Mouse (Mus musculus) gastrocnemius, adult 18-20 months (tissue): ENCODE measurements around the gene Stk4. TPM values are rescaled to one million over a fixed set of nuclear protein-coding genes. Genes with fewer than 3 reads are reported as not detected.
A peak's percentile ranks its signal among the peaks of the same experiment; 100 is the strongest.
"Not testable (repeated sequence)": the region's sequence is repeated elsewhere in the genome, so short reads cannot be mapped to it uniquely, and the experiment has no call there.

Experiments used
- DNase-seq: peaks from one replicate; pipeline ENCODE4 v3.0.0; 2021; ENCODE audit warnings: low spot score
- long read RNA-seq, 2 experiments: library from polyadenylated mRNA; stranded (forward); transcript quantifications; one replicate each; pipeline ENCODE4 v2.0.0; 2021
- total RNA-seq, 2 experiments: library from RNA; stranded (reverse); gene quantifications; 2 replicates each; pipeline ENCODE4 v1.2.3; 2021

Stk4 gene
- total RNA-seq = 1 to 10 TPM; 8.3 to 9.2 TPM
- long read RNA-seq, experiment 1, full-length matches to known transcripts = 3 of 4 reads
- long read RNA-seq, experiment 1, partial matches to known transcripts = 1 of 4 reads
- long read RNA-seq, experiment 1, other reads (novel, unspliced or antisense) = 0 of 4 reads
- long read RNA-seq, experiment 2, full-length matches to known transcripts = 3 of 4 reads
- long read RNA-seq, experiment 2, partial matches to known transcripts = 0 of 4 reads
- long read RNA-seq, experiment 2, other reads (novel, unspliced or antisense) = 1 of 4 reads

DNA sequence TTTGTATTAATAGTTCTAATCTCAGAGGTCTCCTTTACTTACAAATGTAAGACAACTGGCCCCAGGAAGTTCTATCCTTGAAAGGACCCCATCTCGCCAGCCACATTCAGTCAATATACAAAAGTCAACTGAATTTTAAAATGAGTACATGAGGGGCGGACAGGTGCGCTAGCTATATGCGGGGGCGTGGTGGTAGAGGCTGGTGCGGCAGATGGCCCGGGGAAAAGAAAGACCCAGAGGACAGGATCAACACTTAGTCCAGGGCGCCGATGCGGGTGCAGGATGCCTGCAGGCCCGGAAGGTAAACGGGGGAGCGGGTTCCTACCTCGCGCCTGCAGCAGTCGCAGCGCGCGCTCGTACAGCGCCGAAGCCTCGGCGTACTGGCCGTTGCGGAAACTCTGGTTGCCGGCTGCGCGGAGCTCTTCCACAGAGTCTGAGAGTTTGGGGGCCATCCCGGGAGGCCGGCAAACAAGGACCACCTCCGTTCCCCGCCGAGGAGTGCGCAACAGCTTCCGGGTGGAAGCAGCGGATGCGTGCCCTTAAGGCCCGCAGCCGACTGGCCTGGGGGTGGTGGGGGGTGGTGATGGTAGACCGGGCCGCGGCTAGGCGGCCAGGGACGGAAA, at the start of gene Stk4:
Stk4 (plus strand) TSS at position 181 of the 623 bp plus-strand sequence.
- no peak for DNase-seq

DNA sequence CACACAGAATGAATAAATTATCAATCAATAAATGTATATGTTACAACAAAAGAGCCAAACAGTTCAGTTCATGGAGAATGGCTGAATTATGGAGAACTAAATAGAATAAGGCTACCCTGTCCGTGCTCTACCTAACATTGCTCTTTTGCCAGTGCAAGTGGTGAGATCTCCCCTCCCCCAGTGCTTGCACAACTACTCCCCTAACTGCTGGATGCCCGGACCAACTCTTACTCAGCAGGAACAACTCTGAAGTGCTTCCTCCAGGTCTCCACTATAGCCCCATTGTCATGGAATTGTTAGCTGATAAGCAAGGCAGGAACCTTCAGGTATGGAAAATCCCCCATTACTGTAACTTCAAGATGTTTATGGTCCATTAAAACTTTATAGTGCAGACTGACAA, 48.0 kb upstream of the Stk4 start:
- no peak for DNase-seq

DNA sequence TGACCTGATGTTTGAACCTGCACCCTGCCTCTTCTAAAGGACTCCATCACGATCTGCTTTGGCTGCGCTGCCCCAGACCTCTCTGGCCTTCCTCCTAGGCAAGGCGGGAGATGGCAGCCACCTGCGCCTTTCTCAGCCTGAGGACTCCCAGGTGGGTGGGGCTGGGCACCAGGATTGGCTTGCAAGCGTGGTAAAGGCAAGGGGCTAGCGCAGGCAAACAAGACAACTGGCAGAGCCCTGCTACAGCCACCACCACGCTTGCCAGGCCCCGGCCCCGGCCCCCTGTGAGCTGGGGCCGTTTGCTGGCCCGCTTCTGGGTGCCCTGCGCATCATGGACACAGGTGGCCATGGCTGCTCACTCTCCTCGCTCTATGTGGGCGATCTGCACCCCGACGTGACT, 45.0 kb upstream of the Stk4 start, which contains the start of gene Pabpc1l:
Pabpc1l (plus strand) TSS at position 301 of the 400 bp plus-strand sequence.
- no peak for DNase-seq

DNA sequence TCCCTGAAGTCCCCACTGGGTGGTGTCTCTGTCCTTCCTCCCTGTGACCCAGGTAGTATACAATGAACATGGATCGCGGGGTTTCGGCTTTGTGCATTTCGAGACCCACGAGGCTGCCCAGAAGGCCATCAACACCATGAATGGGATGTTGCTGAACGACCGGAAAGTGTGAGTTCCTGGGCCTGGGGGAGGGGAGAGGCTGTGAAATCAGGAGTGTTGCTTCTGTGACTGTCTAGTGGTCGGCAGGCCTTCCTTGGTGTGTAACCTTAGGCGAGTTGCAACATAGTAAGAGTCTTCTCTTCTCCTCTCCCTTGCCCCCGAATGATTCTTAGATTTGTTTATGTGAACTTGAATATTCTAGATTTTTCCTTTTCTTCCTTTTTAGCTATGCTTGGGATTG, 39.0 kb upstream of the Stk4 start:
- no peak for DNase-seq

DNA sequence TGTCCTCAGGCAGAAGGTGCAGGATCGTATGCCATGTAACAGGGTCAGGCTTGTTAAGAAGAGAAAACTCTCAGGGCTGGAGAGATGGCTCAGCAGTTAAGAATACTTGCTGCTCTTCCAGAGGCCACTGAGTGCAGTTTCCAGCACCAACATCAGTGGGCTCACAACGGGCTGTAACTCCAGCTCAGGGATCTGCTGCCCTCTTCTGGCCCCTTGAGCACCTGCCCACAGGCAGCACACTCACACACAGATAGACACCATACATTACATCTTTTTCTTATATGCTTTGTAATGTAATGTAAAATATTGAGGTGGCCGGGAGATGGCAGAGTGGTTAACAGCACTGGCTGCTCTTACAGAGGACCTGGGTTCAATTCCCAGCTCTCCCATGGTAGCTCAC, 37.1 kb upstream of the Stk4 start:
- no peak for DNase-seq

DNA sequence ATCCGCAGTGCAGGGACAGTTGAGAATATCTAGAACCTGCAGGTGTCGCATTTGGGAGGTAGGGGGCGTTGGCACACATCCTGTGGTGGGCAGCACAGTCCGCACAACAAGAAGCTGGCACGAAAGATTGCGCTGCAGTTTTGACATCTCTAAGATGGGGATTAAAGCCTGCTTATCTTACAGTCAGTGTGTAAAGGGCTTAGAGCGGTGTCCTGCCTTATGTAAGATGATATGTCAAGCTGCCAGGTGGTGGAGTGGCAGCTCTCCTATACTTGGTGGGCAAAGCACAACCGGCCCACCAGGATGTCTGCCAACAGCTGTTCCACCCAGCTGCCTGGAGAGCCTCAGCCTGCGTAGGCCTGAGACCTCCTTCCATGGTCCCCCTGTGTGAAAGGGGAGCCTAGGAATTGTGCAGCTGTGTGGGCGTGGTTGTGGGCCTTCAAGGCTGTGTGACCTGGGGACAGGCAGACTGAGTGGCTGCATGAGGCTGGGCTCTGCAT, 33.6 kb upstream of the Stk4 start:
- no peak for DNase-seq

DNA sequence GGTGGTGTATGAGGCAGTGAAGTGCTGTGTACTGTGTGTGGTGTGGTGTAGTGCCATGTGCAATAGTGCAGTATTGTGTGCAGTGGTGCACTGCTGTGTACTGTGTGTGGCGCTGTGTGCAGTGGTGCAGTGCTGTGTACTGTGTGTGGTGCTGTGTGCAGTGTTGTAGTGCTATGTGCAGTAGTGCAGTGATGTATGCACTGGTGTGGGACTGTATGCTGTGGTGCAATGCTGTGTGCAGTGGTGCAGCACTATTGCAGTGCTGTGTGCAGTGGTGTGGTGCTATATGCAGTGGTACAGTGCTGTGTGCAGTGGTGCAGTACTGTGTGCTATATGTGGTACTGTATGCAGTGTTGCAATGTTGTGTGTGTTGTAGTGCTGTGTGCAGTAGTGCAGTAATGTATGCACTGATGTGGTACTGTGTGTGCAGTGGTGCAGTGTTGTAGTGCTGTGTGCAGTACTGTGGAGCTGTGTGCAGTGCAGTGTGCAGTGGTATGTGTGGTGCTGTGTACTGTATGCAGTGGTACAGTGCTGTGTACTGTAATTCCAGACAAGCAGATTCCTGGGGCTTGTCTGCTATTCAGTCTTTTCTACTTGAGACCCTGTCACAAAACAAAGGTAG, 31.6 kb upstream of the Stk4 start:
- no peak for DNase-seq

DNA sequence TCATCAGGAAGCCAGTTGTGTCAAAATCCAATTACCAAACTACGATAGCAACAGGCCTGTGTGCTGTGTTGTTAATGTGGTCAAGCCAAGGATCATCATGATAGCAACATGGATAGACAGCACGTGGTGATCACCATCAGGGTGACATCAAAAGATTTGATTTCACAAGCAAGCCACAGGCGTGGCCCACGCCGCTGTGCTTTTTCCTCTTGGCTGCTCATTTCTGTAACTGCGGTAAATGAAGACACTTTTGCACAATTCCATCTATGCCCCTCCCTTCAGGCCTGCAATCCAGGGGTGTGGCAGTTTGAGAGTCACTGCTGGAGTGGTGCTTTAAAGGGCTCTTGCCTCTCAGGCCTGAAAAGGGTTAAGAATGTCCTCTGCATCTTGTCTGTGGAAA, 29.2 kb upstream of the Stk4 start:
- DNase-seq = no peak

DNA sequence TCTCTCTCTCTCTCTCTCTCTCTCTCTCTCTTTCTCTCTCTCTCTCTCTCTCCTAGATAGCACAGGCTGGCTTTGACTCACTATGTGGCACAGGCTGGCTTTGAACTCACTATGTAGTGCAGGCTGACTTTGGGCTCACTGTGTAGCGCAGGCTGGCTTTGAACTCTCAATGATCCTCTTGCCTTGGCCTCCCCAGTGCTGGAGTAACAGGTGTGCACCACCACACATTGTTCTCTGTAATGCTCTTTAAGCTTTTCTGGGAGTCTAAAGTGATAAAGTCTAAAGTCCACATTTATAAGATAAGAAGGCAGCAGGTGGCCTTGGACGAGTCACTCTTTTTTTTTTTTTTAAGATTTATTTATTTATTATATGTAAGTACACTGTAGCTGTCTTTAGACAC, 28.6 kb upstream of the Stk4 start:
- no peak for DNase-seq

DNA sequence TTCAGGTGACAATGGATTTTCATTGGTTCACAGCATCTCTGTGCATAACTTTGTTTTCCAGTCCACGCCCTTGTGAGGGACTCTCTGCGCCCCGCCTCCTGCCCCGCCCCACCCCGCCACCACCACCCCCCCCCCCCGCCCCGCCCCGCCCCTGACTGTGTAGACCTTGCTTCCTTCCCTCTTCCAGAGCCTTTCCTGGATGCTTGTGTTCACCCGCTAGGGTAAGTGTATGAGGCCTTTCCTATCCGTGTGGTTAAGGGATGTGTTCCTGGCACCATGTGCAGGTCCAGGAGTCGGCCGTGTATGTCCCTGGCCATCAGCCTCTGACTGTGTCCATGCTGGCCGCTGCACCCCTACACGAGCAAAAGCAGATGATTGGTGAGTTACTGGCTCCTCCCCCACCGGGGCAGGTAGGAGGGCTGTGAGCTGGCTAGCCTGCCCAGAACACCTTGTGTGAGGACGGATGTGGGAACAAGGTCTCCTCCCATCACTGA, 22.9 kb upstream of the Stk4 start:
- DNase-seq = no peak

DNA sequence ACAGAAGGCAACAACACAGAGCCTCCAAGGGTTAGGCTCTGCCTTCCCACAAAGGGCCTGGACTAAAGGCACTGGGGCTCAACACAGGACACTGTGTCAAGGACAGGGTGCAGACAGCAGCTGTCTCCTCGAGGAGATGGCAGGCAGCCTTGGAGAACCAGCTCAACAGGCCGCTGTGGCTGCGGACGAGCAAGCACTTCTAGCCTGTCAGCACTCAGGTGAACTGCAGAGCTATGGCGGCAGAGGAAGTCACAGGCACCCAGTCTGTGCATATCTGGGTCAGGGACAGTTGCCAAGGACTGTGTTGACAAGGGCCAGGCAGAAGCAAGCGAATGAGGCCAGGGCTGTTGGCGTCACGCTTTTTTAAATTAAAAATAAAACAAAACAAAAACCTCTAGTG, 16.4 kb upstream of the Stk4 start:
- DNase-seq = peak; percentile 56

DNA sequence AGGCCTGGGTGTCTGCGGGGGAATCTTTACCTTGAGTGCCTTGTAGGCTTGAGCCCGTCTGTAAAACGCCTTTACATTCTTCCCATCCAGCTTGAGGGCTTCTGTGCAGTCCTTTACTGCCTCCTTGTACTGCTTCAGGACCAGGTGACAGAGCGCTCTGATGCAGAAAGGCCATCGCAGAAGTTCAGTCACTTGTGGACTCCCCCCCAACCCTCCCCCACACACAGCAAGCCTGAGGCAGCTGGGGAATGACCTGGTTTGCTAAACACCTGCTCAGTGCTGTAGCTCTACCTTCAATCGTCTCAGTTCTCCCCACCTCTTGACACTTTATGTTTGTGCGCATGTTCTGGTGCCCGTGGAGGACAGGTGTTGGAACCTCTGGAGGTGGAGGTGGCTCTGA, 15.5 kb upstream of the Stk4 start:
- no peak for DNase-seq

DNA sequence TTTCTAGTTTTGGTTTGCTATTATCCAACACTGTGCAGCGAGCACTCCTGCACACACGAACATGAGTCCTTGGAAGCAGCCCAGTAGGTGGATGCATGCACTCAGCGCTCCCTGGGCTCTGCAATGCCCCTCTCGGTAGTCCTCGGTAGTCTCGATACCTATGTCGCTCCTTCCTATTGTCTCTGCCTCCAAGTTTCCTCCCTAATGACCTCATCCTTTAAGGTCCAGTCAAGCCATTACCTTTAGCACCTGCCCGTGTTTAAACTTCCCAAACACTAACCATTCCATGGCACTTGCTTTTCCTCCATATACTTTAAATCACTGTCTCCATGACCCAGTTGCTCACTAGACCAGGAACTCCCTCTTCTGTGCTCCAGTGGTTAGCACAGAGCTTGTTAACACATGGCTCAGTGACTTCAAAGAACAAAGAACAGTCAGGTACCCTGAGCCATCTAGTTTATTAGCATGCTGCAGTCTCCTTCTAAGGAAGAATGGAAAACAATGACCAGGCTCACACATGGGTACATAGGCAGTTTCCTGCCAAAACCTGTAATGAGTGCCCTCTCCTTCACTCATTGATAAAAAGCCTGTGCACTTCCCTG, 10.4 kb upstream of the Stk4 start:
- no peak for DNase-seq

DNA sequence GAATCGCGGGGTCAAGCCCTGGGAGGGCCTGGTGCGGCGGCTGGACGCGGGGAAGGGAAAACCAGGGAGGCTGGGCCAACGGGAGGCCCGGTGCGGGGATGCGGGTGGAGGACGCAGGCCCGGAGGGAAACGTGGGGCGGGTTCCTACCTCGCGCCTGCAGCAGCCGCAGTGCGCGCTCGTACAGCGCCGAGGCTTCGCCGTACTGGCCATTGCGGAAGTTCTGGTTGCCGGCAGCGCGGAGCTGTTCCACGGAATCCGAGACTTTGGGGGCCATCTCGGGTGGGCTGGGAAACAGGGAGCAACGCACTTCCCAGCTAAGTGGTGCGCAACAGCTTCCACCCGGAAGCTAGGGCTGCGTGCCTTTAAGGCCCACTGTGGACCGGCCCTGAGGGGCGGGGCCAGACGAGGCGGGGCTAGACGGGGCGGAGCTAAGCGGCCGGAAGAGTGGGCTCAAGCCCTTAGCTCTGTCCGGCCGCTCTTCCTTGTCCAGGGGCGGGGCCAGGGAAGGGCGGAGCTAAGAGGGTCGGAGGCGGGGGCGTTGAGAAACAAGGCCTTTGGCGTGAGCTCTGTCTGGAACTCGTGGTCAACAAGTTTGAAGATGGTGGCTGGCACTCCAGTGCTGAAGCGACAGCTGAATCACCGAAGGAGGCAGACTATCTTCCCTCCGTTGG, 779 bp downstream of the Stk4 start, which contains the start of gene Tomm34:
Tomm34 (minus strand) TSS at position 405 of the 672 bp plus-strand sequence.
- DNase-seq = peak; percentile 97

DNA sequence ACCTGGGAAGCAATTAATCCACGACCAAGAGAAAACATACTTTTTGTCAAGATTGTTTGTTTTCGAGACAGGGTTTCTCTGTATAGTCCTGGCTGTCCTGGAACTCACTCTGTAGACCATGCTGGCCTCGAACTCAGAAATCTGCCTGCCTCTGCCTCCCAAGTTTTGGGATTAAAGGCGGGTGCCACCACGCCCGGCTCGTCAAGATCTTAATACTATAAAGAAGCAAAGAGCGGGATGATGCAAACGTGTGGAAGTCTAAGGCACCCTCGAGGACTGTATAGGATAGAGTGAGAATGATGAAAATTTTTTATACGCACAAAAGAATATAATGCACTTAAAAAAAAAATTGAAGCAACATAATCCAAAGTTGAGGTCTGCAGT, 1.3 kb downstream of the Stk4 start:
- DNase-seq = not testable (repeated sequence)

DNA sequence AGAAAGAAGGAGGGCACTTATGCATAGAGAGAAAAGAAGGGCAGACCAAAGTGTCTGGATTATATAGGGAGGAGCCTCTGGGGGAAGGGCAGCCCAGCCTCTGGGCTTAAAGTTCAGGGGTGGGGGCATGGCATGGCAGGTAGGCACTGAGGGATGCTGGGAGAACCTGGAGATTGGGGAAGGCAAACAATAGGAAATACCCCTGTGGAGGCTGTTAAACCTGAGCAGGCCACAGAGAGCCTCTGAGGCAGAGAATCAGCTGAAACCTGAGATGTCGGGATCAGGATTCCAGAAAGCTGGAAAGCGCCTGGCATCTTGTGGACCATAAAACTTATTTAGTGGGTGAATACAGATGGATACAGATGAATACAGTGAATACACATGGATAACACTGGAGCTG, 2.0 kb downstream of the Stk4 start:
- no peak for DNase-seq

DNA sequence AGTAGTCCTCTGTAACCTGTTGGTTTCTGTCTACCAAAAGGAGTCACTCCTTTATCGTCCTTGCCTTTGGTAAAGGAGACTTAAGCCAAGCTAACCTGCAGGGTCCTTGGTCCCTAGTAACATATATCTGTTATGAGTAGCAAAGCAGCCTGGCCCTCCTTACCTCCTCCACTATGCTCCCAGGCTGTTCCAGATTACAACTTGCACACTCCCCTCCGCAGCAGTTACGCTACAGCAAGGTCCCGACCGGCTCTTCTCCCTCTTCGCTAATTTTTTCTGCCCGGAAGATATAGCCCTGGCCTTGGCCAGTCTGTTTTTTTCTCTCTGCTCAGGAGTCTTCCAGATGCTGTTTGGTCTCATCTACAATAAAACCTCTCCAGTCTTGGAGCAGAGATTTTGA, 3.0 kb downstream of the Stk4 start:
- no peak for DNase-seq

DNA sequence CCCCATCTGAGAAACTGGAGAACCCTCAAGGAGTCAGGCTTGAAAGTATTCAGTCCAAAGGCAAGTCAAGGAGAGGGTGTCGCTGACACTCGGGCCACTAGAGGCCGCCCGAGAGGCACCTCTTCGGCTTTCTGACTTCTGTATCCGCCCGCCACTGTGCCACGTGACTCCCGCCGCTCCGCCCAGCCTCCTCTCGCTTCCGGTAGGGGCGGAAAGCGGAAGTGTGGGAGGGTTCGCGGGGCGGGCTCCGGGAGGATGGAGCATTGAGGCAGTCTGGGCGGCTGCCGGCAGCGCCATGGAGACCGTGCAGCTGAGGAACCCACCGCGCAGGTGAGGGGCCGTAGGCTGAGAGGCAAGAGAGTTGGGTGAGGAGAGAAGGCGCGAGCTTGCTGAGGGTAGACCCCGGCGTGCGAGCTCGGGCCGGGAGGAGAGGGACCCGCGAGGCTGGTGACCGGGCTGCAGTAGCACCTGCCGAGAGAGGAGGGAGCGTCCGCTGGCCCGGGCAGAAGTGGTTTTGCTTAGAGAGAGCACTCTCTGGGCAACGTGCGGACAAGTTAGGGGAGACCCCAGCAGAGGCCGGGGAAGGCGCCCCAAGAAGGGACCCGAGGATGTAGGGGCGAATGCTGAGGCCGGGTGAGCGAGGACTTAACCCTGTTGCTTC, 3.9 kb downstream of the Stk4 start:
- peak; percentile 98 for DNase-seq

DNA sequence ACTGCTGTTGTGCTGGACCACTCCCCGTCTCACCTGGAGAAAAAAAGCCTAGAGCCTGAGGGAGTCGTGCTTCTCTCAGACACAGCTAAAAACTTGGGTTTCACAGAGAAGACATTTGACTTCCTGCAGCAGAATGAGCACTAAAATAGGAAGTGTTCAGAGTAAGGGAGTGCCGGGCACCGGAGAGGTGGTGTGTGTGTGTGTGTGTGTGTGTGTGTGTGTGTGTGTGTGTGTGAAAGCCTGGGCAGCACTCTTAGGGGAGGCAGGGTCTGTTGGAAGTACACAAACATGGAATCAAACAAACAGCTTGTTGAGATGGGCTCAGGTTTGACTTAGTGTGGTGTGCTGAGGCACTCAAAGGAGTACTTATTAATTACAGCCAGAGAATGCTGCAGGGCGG, 5.0 kb downstream of the Stk4 start:
- DNase-seq = no peak

DNA sequence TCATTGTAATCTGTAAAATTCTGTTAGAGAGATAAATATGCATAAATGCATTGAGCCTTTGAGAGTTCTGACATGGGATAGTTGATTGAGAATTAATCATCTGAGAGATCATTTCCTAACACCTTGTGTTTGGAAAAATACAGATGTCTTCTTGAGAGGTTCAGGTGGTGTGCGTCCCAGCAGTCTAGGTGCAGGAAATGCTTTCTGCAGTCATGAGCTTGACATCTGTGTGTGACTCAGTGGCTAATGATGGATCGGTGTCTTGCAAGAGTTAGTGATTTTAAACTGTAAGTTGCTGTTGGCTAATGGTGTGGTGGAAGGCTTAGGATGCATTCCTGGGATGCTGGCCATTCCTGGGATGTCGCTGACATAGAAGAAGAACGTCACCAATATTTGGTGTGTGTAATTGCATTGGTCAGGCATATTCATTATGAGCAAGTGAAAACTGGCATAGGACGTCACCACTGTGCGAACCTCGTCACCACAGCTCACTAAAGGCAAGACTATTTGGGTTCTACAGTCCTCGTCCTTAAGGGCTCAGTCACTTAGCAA, 6.8 kb downstream of the Stk4 start:
- DNase-seq = no peak

DNA sequence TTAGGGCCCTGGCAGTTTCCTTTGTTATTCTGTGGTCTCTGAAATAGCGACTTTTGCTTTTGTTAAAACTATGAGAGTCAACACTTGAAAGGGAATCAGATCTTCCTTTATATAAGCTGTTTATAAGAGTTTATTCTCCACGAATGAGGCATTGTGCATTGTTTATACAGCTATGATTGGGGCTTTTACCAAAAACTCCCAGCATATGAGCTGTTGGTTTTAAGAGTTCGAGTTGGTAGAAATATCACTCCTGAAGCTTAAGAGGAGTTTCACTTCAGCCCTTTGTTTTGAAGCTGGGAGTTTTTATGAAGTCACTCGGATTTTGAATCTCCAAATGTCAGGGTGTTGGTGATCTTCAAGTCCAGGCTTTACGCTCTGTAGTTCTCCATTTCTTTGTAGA, 7.8 kb downstream of the Stk4 start:
- DNase-seq = no peak
